Mouse (Mus musculus) cerebellum, adult 2 months (tissue): ENCODE results near the gene Clta. TPM values are rescaled to one million over a fixed set of nuclear protein-coding genes. Genes with fewer than 3 reads are reported as not detected.
A peak's percentile ranks its signal among the peaks of the same experiment; 100 is the strongest.

Experiments used
- DNase-seq, 2 experiments: peaks; one replicate each; pipeline ENCODE4 v3.0.0; 2021
- H3K27ac ChIP-seq: fragments of 200-500 bp; 2 replicates; pipeline ENCODE4 v1.5.1; 2012; ENCODE audit warnings: low read length, control low read depth, inconsistent platforms; ENCODE audit not compliant: insufficient read depth
- H3K27me3 ChIP-seq: fragments of 200-500 bp; 2 replicates; pipeline ENCODE4 v1.6.1; 2012; ENCODE audit warnings: inconsistent platforms, mild to moderate bottlenecking, low read length, moderate library complexity; ENCODE audit not compliant: control insufficient read depth, insufficient read depth
- H3K4me1 ChIP-seq: fragments of 200-500 bp; 2 replicates; pipeline ENCODE4 v1.6.1; 2011; ENCODE audit warnings: low read length; ENCODE audit not compliant: control insufficient read depth, insufficient read depth
- H3K4me3 ChIP-seq: fragments of 200-500 bp; replicated peaks from 2 replicates; pipeline ENCODE3; 2011; ENCODE audit warnings: mild to moderate bottlenecking, low read depth, low read length, control low read depth; ENCODE audit not compliant: insufficient read depth
- CTCF ChIP-seq: fragments of 200-500 bp; IDR thresholded peaks from 2 replicates; pipeline ENCODE4 v1.5.1; 2011; ENCODE audit warnings: low read depth, mild to moderate bottlenecking, control low read depth, low read length, moderate library complexity, borderline replicate concordance; ENCODE audit not compliant: insufficient read depth
- POLR2A ChIP-seq: fragments of 200-500 bp; IDR thresholded peaks from 2 replicates; pipeline ENCODE4 v1.6.1; 2011; ENCODE audit warnings: low read length, control low read depth, borderline replicate concordance; ENCODE audit not compliant: insufficient read depth
- WGBS: fragments of 180-500 bp; shearing (Covaris S2); methylation state at CpG from one replicate; pipeline ENCODE4 v1.1.7; 2018; 5-methylcytosine and 5-hydroxymethylcytosine counted together
- polyA plus RNA-seq: library from polyadenylated mRNA; depleted of rRNA; stranded (reverse); fragments of >200 nt; gene quantifications from 2 replicates; pipeline ENCODE4 v1.2.3, GENCODE M21; 2012; rRNA removed

Clta gene
- polyA plus RNA-seq = 459 and 486 TPM in 2 replicates

- WGBS = 92% methylated on average over 5 of the region's 5 CpGs
- H3K27me3 ChIP-seq = no peaks in the 10 kb centered on the region
- DNase-seq = no peak
- H3K4me1 ChIP-seq = no peaks in the 10 kb centered on the region
- no peak within 1 kb of the TSS for H3K4me3 ChIP-seq
- no peak within 1 kb of the TSS for H3K27ac ChIP-seq
- TF ChIP-seq POLR2A (no peak), CTCF (no peak)
Observed at GRCm38 (mm10) chr4:44004126-44004525, at the start of gene Clta. TSS of gene Clta (plus strand) at chr4:44004452.

- Histone ChIP-seq H3K27ac (no peak within 1 kb of the TSS), H3K4me1 (no peaks in the 10 kb centered on the region), H3K4me3 (no peak within 1 kb of the TSS), H3K27me3 (peaks cover 1% of the 10 kb centered on the region; the same call in 1 of the 2 replicates)
- under 1% methylated on average over 45 of the region's 45 CpGs for whole genome bisulfite sequencing
- peak; percentile 9 to 28 for DNase-seq
- no peak for TF ChIP-seq POLR2A
- TF ChIP-seq CTCF = peak; percentile 45; the same call in 1 of the 2 replicates
Observed at GRCm38 (mm10) chr4:43957292-43957845, 46.9 kb upstream of the Clta start, which contains the start of gene Glipr2. TSS of gene Glipr2 (plus strand) at chr4:43957401.

GRCm38 (mm10) chr4:43957846-43958461 lies 46.3 kb upstream of the Clta start:
- WGBS = under 1% methylated on average over 26 of the region's 26 CpGs
- Histone ChIP-seq H3K4me1 (no peaks in the 10 kb centered on the region), H3K4me3 (no peak overlapping the region), H3K27ac (no peak overlapping the region), H3K27me3 (peaks cover 1% of the 10 kb centered on the region; the same call in 1 of the 2 replicates)
- TF ChIP-seq POLR2A = no peak
- no peak for TF ChIP-seq CTCF
- DNase-seq = no peak

GRCm38 (mm10) chr4:43959523-43960179 lies 44.6 kb upstream of the Clta start:
- TF ChIP-seq CTCF (no peak), POLR2A (no peak)
- no peak overlapping the region for H3K4me3 ChIP-seq
- DNase-seq = no peak
- no peaks in the 10 kb centered on the region for H3K4me1 ChIP-seq
- 72% methylated on average over 9 of the region's 9 CpGs for WGBS
- H3K27ac ChIP-seq = no peak overlapping the region
- peaks cover 1% of the 10 kb centered on the region; the same call in 1 of the 2 replicates for H3K27me3 ChIP-seq

GRCm38 (mm10) chr4:43960207-43960606 lies 44.0 kb upstream of the Clta start:
- no peak for DNase-seq
- Histone ChIP-seq H3K4me3 (no peak overlapping the region), H3K27me3 (peaks cover 1% of the 10 kb centered on the region; the same call in 1 of the 2 replicates), H3K27ac (no peak overlapping the region), H3K4me1 (no peaks in the 10 kb centered on the region)
- 88% methylated on average over 6 of the region's 6 CpGs for WGBS
- TF ChIP-seq POLR2A (no peak), CTCF (no peak)

- no peaks in the 10 kb centered on the region for H3K4me1 ChIP-seq
- no peak for TF ChIP-seq CTCF
- no peak for TF ChIP-seq POLR2A
- no peak overlapping the region for H3K4me3 ChIP-seq
- DNase-seq = peak in 1 of 2 experiments; percentile 16
- H3K27me3 ChIP-seq = no peaks in the 10 kb centered on the region
- WGBS = 66% methylated on average over 2 of the region's 2 CpGs
- H3K27ac ChIP-seq = no peak overlapping the region
Observed at GRCm38 (mm10) chr4:43964326-43964833, 39.9 kb upstream of the Clta start.

GRCm38 (mm10) chr4:43964951-43965684 lies 39.1 kb upstream of the Clta start:
- H3K27me3 ChIP-seq = no peaks in the 10 kb centered on the region
- no peak overlapping the region for H3K27ac ChIP-seq
- WGBS = 49% methylated on average over 4 of the region's 4 CpGs
- TF ChIP-seq CTCF = no peak
- no peaks in the 10 kb centered on the region for H3K4me1 ChIP-seq
- no peak for DNase-seq
- H3K4me3 ChIP-seq = no peak overlapping the region
